Mouse (Mus musculus) testis, postnatal 14 days (tissue): Measurements from ENCODE around the gene Tecpr2.
A peak's percentile ranks its signal among the peaks of the same experiment; 100 is the strongest.

Experiments
- DNase-seq: peaks from one replicate; pipeline ENCODE4 v3.0.0; 2021; ENCODE audit warnings: low spot score

Gene Tecpr2

GRCm38 (mm10) chr12:110948082-110948909 is 59.2 kb downstream of the Tecpr2 start:
- DNase-seq = no peak

DNA sequence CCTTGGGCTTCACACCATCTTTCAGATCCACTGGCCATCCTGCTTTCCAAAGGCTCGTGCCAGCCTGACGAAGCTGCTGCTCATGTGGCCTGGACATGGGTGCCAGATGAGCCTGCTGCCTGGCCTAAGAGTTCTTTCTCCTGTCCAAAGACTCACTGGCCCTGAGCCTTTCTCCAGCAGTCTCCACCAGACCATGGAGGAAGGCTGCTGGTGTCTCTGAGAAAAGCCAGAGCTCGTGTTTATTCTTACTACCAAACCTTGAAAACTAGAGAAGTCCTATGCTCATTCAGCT is 59.8 kb downstream of the Tecpr2 start:
- no peak for DNase-seq

DNA sequence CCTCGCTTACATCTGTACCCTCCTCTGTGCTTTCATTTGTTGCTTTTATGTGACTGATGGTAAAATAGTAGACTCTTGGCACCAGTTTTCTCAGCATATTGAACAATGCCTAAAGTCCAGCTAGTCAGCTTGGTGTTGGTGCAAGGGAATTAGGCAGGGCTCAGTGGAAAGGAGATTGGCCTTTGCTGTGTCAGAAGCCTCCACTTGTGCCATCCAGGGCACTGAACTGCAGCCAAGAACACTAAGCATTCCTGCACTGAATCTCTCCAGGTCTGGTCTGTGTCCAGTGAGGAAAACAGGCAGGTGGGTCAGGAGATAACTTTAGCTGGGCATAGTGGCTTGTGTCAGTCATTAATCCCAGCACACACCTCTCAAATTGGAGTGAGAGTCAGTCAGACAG is 60.3 kb downstream of the Tecpr2 start:
- DNase-seq = no peak

GRCm38 (mm10) chr12:110950151-110950550 is 61.1 kb downstream of the Tecpr2 start:
- no peak for DNase-seq

DNA sequence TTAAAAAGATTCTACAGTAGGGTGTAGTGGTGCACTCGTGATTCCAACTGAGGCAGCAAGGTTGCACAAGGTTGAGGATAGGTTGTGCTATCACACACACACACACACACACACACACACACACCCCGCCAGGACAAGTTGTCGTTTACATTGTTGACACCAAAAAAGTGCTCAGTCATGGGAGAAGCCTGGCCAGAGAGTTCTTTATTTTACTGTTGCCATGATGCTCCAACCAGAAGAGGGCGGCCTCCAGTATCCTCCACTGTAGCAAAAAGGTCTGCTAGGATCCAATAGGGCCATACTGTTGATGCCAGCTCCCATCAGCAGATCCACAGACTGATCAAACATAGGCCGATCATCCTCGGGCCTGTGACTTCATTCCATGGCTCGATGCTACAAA is 62.2 kb downstream of the Tecpr2 start:
- DNase-seq = no peak

DNA sequence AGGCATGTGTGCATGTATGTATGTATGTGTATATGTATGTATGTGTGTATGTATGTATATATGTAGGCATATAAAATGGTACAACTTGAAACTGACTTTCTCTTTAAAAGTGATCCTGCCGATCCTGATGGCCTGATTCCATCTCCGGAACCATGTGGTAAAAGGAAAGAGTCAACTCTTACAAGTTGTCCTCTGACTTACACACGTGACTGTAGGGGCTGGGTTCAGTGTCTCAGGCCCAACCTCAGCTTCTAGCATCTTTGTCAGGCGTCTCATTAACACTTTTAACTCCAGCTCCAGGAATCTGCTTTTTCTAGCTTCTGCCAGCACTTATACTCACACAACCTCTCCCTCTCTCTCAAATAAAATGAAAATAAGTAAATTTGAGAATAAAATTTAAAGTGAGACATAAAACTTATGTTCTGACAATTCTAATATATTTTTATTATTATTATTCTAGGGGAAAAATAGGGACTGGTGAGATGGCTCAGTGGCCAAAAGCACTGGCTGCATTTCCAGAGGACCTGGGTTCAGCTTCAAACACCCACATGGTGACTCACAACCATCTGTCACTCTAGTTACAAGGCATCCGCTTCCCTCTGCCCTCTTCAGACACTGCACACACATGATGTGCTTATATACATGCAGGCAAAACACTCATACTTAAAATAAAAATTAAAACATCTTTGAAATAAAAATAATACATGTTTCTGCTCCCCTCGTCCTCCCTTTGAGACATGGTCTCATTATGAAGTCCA is 63.7 kb downstream of the Tecpr2 start:
- DNase-seq = no peak

GRCm38 (mm10) chr12:110953443-110953842 is 64.4 kb downstream of the Tecpr2 start:
- DNase-seq = no peak

DNA sequence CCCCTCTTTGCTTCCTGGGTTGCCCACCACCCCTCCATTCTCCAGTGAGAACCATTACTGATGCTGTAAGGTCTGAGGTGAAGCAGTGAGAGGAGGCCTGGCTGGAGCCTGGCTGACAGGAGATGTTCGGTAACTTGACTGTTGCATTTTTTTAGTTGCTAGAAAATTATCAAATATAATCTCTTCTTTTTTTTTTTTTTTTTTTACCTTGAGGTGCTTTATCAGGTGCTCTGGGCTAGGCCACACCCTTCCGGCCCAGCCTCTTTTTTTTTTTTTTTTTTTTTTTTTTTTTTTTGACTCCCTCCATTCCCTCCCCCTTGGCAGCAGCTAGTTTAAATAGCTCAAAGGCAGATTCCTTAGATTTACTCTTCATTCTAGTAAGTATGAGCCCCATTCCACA is 64.8 kb downstream of the Tecpr2 start:
- DNase-seq = no peak

- no peak for DNase-seq
These were observed 65.4 kb downstream of the Tecpr2 start for GRCm38 (mm10) chr12:110954351-110954991.

DNA sequence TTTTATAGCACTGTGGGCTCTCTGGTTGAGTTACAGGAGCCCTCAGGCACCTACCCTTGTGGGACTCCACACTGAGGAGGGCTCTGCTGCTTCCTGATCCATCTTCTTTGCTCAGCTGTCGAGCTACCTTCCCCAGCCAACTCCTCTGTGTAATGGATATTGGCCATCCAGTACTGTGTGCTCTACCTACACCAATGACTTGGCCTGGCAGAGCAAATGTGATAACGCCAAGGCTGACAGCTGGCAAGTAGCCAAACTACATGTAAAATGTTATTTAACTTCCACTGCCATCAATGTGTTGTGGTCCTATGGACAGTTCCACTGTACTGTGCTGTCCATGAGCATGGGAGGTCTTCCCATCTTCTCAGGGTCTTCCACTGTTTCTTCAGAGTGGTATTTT is 72.9 kb downstream of the Tecpr2 start:
- DNase-seq = no peak

DNA sequence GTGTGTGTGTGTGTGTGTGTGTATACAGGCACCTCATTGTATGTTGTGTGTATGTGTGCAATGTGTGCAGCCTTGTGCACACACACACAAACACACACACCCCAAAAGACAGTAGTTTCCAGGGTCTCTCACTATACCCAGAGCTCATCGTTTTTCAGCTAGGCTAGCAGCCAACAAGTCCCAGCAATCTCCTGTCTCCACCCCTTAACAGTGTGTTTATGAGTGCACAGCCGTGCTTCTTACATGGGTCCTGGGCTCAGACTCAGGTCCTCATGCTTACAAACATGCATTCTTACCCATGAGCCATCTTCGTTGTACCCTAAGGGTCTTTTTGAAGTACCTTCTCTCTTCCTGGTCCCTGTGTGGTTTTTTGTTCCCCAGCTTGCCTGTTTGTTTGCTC is 76.4 kb downstream of the Tecpr2 start:
- DNase-seq = no peak

DNA sequence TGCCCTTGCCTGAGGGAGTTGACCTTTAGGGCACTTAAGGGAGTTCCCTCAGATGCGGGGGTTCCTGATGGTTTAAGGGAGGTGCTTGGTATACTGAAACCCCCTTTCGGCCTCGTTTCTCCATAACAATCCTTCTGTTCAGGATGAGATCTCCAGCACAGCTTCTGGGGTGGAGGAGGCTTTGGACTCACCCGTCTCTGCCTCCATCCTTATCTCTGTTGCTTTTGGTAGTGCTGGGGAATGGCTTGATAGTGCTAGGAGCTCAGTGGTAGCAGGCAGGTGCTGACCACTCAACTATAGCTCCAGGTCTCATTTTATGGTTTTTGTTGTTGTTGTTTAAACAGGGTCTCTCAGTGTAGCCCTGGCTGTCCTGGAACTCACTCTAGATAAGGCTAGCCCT is 77.0 kb downstream of the Tecpr2 start:
- DNase-seq = no peak

- no peak for DNase-seq
These were observed 78.1 kb downstream of the Tecpr2 start for GRCm38 (mm10) chr12:110967146-110967545.

GRCm38 (mm10) chr12:110970408-110970807 is 81.3 kb downstream of the Tecpr2 start:
- DNase-seq = no peak

- no peak for DNase-seq
These were observed 82.9 kb downstream of the Tecpr2 start for GRCm38 (mm10) chr12:110971972-110972371.

DNA sequence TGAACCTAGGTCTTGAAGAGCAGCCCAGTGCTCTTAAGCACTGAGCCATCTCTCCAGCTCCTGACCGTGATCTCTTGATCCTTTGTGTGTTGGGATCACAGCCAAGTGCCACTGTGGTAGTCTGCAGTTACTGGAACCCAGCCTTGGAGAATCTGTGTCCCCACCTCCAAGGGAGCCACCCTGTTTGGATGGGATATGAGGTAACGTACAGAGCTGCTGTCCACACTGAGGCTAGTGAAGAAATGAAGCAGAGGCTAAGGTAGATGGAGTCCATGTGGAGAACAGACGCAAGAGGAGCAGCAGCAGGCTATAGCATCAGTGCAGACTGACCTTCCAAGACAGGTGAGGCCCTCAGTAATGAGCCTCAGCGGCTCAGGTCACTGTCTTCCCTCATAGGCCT is 84.8 kb downstream of the Tecpr2 start:
- DNase-seq = no peak

DNA sequence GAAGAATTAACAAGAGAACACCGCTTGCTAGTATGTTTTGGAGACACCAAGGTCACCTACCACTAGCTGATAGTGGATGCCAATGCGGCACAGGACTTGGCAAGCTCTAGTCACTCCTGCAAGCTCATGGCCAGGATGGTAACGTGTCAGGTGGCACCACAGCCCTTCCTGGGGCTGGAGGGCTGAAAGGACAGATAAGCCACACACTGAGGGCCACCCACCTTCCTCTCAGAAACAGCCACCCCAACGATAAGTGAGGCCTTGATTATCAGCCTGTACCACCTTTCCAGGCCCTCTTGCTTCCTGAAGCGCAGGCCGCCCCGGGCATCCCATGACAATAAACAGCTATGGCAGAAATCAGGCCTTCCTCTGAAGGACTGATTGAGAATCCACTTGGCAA is 85.2 kb downstream of the Tecpr2 start:
- DNase-seq = no peak

GRCm38 (mm10) chr12:110974726-110975125 is 85.7 kb downstream of the Tecpr2 start:
- DNase-seq = no peak

DNA sequence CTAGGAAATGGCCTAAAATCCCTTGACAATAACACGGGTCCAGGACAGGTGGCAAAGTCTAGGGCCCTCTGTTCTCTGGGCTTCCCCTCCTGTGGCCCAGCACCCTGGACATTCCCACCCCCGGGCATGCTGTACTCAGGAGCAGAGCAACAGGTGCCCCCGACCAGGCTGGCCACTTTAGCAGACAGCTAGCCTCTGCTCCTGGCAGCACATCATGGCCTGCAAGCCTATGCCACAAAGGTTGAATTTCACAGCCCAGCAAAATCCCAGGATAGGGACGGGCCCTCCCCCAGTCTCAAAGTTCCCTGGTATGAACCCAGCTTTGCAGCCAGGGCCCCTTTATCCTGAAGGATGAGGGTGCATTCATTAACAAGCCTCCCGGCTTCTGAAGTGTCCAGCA is 86.3 kb downstream of the Tecpr2 start:
- no peak for DNase-seq

- DNase-seq = peak; percentile 27
These were observed 86.9 kb downstream of the Tecpr2 start for GRCm38 (mm10) chr12:110975838-110976468.

GRCm38 (mm10) chr12:110976589-110977344 is 87.7 kb downstream of the Tecpr2 start:
- no peak for DNase-seq

DNA sequence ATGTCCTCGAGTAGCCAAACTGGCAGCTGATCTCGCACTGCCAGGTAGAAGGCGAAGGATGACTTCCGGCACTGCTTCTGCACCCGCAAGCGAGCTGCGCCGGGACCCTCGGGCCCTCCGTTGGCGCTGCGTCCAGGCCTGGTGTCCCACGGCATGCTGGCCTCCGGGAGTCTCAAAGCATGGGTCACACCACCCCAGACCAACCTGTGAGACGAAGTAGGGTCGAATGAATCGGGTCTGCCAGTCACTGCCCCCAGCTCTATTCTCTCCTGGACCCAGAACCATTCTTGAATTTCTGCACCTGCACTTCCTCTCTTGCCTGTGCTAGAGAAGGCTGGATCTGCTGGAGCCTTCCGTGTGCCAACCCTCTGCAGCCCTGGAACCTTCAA is 88.3 kb downstream of the Tecpr2 start:
- DNase-seq = no peak
